Mouse (Mus musculus): Measurements from ENCODE around the gene Slc37a2. TPM values are rescaled to one million over a fixed set of nuclear protein-coding genes. Genes with fewer than 3 reads are reported as not detected.
"Not testable (repeated sequence)": the region's sequence is repeated elsewhere in the genome, so short reads cannot be mapped to it uniquely, and the experiment has no call there.

Gene Slc37a2
- 3.1 and 7.3 TPM in 2 replicates for polyA plus RNA-seq (2011; ENCODE audit: insufficient read depth, insufficient read length, low replicate concordance, missing spikeins)

DNA sequence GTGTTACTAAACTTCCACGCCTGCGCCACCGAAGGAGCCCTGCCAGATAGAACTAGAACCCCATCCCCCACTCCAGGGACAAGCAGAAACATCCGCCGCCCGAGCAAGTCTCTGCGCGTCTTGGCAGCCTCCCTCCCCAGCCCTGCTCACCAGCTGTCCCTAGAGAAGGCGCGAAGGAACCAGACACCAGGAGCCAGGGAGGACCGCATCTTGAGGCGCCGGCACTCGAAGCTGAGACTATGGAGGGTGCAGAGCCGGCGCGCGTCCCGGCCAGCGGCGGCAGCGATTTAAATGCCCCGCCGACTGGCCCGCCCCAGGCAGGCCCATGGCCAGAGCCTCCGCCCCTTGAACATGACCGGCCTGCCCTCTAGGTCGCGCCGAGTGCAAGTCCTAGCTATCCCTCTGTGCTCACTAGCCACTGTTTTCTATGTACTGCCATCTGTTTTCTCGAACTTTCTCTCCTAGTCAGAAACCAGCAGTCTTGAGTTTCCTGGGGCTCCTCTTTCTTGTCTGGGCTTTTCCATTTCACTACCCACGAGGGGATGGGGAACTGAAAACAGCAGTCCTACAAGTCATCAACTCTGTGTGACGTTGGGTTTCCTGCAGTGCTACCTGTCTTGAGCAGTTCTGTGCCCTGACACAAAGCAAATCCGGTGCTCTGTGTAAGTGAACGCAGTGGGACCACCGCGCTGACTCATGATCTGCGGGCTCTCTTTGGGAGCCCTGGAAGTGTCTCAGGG, at the start of gene Slc37a2:
TSS of gene Slc37a2 (minus strand) at position 590 of the 740 bp plus-strand sequence.
- H3K27ac ChIP-seq (ENCODE audit: control insufficient read depth, insufficient read depth, low read depth, low read length, poor library complexity), result peak within 1 kb of the TSS; percentile 85
- WGBS, result under 1% methylated on average over 38 of the region's 38 CpGs

DNA sequence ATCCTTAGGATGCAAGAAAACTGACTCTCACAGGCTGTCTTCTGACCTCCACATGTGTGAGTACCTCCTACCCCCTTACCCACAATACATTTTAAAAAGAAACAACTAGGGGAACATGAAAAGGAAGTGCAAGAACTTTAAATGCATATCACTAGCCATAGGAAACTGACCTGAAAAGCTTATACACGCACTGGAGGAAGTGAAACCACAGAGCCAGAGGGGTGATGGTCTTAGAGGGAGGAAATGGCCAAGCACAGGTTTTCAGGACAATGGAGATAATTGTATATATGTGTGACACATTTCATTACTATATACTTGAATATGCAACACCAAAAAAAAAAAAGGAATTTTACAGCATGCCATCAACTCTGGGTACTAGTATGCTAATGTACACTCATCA, 46.2 kb upstream of the Slc37a2 start:
- 32% methylated on average over 1 of the region's 1 CpGs for WGBS
- TF ChIP-seq CTCF (IDR thresholded peaks at IDR 0.05; ENCODE audit: control insufficient read depth, insufficient read depth, low read length) (no peak), POLR2A (IDR thresholded peaks at IDR 0.05; ENCODE audit: borderline replicate concordance, control insufficient read depth, low read depth, low read length) (no peak)
- Histone ChIP-seq H3K4me1 (ENCODE audit: control insufficient read depth, insufficient read depth, low read length) (no peaks in the 10 kb centered on the region; the same call in 1 of the 2 replicates), H3K4me3 (replicated peaks; ENCODE audit: control insufficient read depth, low read depth, low read length) (no peak overlapping the region), H3K27ac (ENCODE audit: control insufficient read depth, insufficient read depth, low read depth, low read length, poor library complexity) (no peak overlapping the region)

More for the DNA sequence above, at the start of gene Slc37a2:
- Histone ChIP-seq H3K4me3 (replicated peaks; ENCODE audit: control insufficient read depth, low read depth, low read length) (peak within 1 kb of the TSS; percentile 61), H3K4me1 (ENCODE audit: control insufficient read depth, insufficient read depth, low read length) (peaks cover 1% of the 10 kb centered on the region; the same call in 1 of the 2 replicates)
- no peak for TF ChIP-seq CTCF (IDR thresholded peaks at IDR 0.05; ENCODE audit: control insufficient read depth, insufficient read depth, low read length)
- TF ChIP-seq POLR2A (IDR thresholded peaks at IDR 0.05; ENCODE audit: borderline replicate concordance, control insufficient read depth, low read depth, low read length), result peak; percentile 20; the same call in 1 of the 2 replicates

- H3K27ac ChIP-seq (ENCODE audit: control insufficient read depth, insufficient read depth, low read depth, low read length, poor library complexity), result not testable (repeated sequence)
- whole genome bisulfite sequencing, result 95% methylated on average over 1 of the region's 1 CpGs
Measured at GRCm38 (mm10) chr9:37300501-37300900, 45.0 kb upstream of the Slc37a2 start.

GRCm38 (mm10) chr9:37295586-37295985, 40.0 kb upstream of the Slc37a2 start:
- Histone ChIP-seq H3K4me3 (replicated peaks; ENCODE audit: control insufficient read depth, low read depth, low read length) (no peak overlapping the region), H3K4me1 (ENCODE audit: control insufficient read depth, insufficient read depth, low read length) (no peaks in the 10 kb centered on the region), H3K27ac (ENCODE audit: control insufficient read depth, insufficient read depth, low read depth, low read length, poor library complexity) (no peak overlapping the region)
- TF ChIP-seq CTCF (IDR thresholded peaks at IDR 0.05; ENCODE audit: control insufficient read depth, insufficient read depth, low read length), result no peak
- no peak for TF ChIP-seq POLR2A (IDR thresholded peaks at IDR 0.05; ENCODE audit: borderline replicate concordance, control insufficient read depth, low read depth, low read length)

More at GRCm38 (mm10) chr9:37300501-37300900, 45.0 kb upstream of the Slc37a2 start:
- H3K4me1 ChIP-seq (ENCODE audit: control insufficient read depth, insufficient read depth, low read length); H3K4me3 ChIP-seq (replicated peaks; ENCODE audit: control insufficient read depth, low read depth, low read length): not testable (repeated sequence)

DNA sequence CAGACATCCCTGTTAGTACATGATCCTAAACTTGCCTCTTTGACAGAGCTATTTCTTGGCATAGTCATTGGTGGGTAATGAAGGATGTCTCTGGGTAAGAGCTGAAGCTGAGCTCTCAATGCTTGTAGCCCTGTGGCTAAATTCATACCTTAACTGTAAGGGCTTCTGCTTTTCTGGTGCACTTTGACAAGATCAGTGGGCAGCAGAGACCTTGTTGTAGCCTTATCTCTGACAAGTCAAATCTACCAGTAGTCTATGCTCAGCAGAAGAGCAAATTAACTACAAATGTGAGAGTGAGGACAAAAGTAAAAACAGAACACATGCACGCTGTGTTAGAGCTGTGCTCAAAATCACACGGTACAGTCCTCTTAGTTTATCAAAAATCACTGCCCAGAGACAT, 11.1 kb upstream of the Slc37a2 start:
- TF ChIP-seq CTCF (IDR thresholded peaks at IDR 0.05; ENCODE audit: control insufficient read depth, insufficient read depth, low read length) (no peak), POLR2A (IDR thresholded peaks at IDR 0.05; ENCODE audit: borderline replicate concordance, control insufficient read depth, low read depth, low read length) (no peak)
- Histone ChIP-seq H3K4me1 (ENCODE audit: control insufficient read depth, insufficient read depth, low read length) (no peaks in the 10 kb centered on the region; the same call in 1 of the 2 replicates), H3K4me3 (replicated peaks; ENCODE audit: control insufficient read depth, low read depth, low read length) (no peak overlapping the region), H3K27ac (ENCODE audit: control insufficient read depth, insufficient read depth, low read depth, low read length, poor library complexity) (no peak overlapping the region)
- 81% methylated on average over 2 of the region's 2 CpGs for WGBS

DNA sequence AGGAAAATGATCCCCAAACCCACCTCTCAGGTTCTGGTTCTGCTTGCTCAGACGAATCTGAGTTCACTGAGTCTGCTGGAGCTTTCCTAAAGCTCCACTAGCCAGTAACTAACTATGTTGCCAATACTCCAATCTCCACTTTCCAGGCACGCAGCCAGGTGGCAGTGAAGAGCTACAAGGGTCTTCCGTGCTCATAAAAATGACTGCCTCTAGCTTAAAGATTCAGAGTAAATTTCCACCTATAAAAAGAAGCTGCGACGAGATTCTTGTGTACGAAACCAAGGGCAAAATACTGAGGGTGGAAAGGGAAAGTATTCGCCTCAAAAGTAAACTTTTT, 319 bp upstream of the Slc37a2 start:
- TF ChIP-seq POLR2A (IDR thresholded peaks at IDR 0.05; ENCODE audit: borderline replicate concordance, control insufficient read depth, low read depth, low read length), result no peak
- peak; percentile 64 for TF ChIP-seq CTCF (IDR thresholded peaks at IDR 0.05; ENCODE audit: control insufficient read depth, insufficient read depth, low read length)
- peak overlapping the region; percentile 85 for H3K27ac ChIP-seq (ENCODE audit: control insufficient read depth, insufficient read depth, low read depth, low read length, poor library complexity)
- H3K4me1 ChIP-seq (ENCODE audit: control insufficient read depth, insufficient read depth, low read length), result peaks cover 1% of the 10 kb centered on the region; the same call in 1 of the 2 replicates
- H3K4me3 ChIP-seq (replicated peaks; ENCODE audit: control insufficient read depth, low read depth, low read length), result no peak overlapping the region
- WGBS, result 13% methylated on average over 7 of the region's 7 CpGs

DNA sequence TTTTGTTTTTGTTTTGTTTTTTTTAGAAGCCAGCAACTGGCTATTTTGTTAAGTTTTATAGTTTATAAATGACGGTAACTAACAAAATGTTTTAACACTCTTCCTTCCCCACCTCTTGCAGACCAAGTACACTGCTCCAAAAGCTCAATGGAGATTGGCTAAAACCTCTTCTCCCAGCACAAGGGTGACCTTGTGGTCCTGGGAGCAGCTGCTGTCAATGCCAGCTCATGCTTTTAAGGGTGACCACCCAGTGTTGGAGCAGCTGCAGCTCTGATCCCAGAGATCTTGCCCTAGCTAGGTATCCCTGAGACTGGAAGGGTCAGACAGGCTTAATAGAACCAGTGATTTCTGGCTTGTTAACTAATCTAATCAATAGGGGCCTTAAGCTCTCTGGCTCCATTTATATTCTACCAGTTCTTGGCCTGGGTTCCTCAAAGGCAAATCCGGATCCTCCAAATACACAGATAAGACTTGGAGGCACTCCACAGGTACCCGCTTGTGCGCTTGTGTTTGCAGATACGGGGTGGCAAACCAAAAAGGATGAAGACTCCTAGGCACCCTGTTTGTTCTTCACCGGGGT, 917 bp downstream of the Slc37a2 start:
- Histone ChIP-seq H3K4me1 (ENCODE audit: control insufficient read depth, insufficient read depth, low read length) (peaks cover 1% of the 10 kb centered on the region; the same call in 1 of the 2 replicates), H3K27ac (ENCODE audit: control insufficient read depth, insufficient read depth, low read depth, low read length, poor library complexity) (no peak overlapping the region)
- WGBS, result 44% methylated on average over 6 of the region's 6 CpGs

GRCm38 (mm10) chr9:37250631-37251030, 4.9 kb downstream of the Slc37a2 start:
- 81% methylated on average over 6 of the region's 6 CpGs for WGBS
- Histone ChIP-seq H3K4me1 (ENCODE audit: control insufficient read depth, insufficient read depth, low read length) (peaks cover 3% of the 10 kb centered on the region; the same call in 1 of the 2 replicates), H3K4me3 (replicated peaks; ENCODE audit: control insufficient read depth, low read depth, low read length) (no peak overlapping the region), H3K27ac (ENCODE audit: control insufficient read depth, insufficient read depth, low read depth, low read length, poor library complexity) (no peak overlapping the region)
- TF ChIP-seq CTCF (IDR thresholded peaks at IDR 0.05; ENCODE audit: control insufficient read depth, insufficient read depth, low read length), result no peak
- TF ChIP-seq POLR2A (IDR thresholded peaks at IDR 0.05; ENCODE audit: borderline replicate concordance, control insufficient read depth, low read depth, low read length), result no peak

More for the DNA sequence above, 917 bp downstream of the Slc37a2 start:
- TF ChIP-seq POLR2A (IDR thresholded peaks at IDR 0.05; ENCODE audit: borderline replicate concordance, control insufficient read depth, low read depth, low read length) (no peak), CTCF (IDR thresholded peaks at IDR 0.05; ENCODE audit: control insufficient read depth, insufficient read depth, low read length) (no peak)
- peak overlapping the region; percentile 25 for H3K4me3 ChIP-seq (replicated peaks; ENCODE audit: control insufficient read depth, low read depth, low read length)

Data from bone marrow, adult 2 months (tissue).